Mouse (Mus musculus) forebrain, embryonic 12.5 days (tissue): ENCODE measurements around the gene Ppp1r37. TPM values are rescaled to one million over a fixed set of nuclear protein-coding genes. Genes with fewer than 3 reads are reported as not detected.
A peak's percentile ranks its signal among the peaks of the same experiment; 100 is the strongest.

Source experiments
- ATAC-seq: fragments of 200-750 bp; cut with Nextera tagmentation; 2 replicates; pipeline ENCODE4 v1.8.0; 2017; ENCODE audit warnings: moderate TSS enrichment; ENCODE audit not compliant: low FRiP score
- H3K27ac ChIP-seq: fragments of 300-500 bp; sonication (generic); 2 replicates; pipeline ENCODE4 v1.5.1; 2016; ENCODE audit warnings: mild to moderate bottlenecking
- H3K27me3 ChIP-seq: fragments of 300-500 bp; sonication (generic); 2 replicates; pipeline ENCODE4 v1.6.1; 2016; ENCODE audit warnings: mild to moderate bottlenecking
- H3K36me3 ChIP-seq: fragments of 300-500 bp; sonication (generic); replicated peaks from 2 replicates; pipeline ENCODE4 v1.6.1; 2016; ENCODE audit warnings: mild to moderate bottlenecking
- H3K4me1 ChIP-seq: fragments of 300-500 bp; sonication (generic); 2 replicates; pipeline ENCODE4 v1.6.1; 2016
- H3K4me2 ChIP-seq: fragments of 300-500 bp; sonication (generic); 2 replicates; pipeline ENCODE4 v1.6.1; 2016; ENCODE audit warnings: mild to moderate bottlenecking, moderate library complexity
- H3K4me3 ChIP-seq: fragments of 300-500 bp; sonication (generic); replicated peaks from 2 replicates; pipeline ENCODE4 v1.5.1; 2016; ENCODE audit warnings: mild to moderate bottlenecking
- H3K9ac ChIP-seq: fragments of 300-500 bp; sonication (generic); 2 replicates; pipeline ENCODE4 v1.6.1; 2016; ENCODE audit warnings: mild to moderate bottlenecking
- H3K9me3 ChIP-seq: fragments of 300-500 bp; sonication (generic); 2 replicates; pipeline ENCODE4 v1.6.1; 2016
- WGBS: fragments of 180-500 bp; shearing (Covaris S2); methylation state at CpG from one replicate; pipeline ENCODE4 v1.1.7; 2016; 5-methylcytosine and 5-hydroxymethylcytosine counted together
- polyA plus RNA-seq: library from polyadenylated mRNA; unstranded; fragments of >200 nt; fragmentation: Nextera tagmentation; extraction: Ambion mirVana; gene quantifications from 2 replicates; pipeline ENCODE4 v1.2.1, GENCODE M21; 2016

Gene Ppp1r37
- polyA plus RNA-seq, 1 experiment from 2014 or later = 35.4 TPM

DNA sequence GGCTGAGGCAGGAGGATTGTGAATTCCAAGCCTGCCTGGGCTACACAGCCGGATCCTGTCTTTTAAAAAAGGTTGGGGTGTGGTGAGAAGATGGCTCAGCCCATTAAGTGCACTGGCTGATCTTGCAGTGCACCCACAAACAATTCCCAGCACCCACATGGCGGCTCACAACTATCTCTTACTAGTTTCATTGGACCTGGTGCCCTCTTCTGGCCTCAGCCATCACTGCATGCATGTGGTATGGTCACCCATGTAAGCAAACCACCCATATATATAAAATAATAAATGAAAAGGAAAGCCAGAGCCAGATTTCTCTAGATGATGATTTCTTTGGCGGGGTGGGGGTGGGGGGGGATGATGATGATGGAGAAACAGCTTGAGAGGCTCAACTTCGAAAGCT, 1.6 kb upstream of the Ppp1r37 start:
- H3K4me3 ChIP-seq = no peak overlapping the region
- ATAC-seq = no peak
- peaks cover 38% of the 10 kb centered on the region for H3K36me3 ChIP-seq
- H3K4me1 ChIP-seq = peaks cover 30% of the 10 kb centered on the region
- H3K27me3 ChIP-seq = no peaks in the 10 kb centered on the region
- H3K4me2 ChIP-seq = no peak overlapping the region
- 90% methylated on average over 4 of the region's 4 CpGs for WGBS
- no peak overlapping the region for H3K9ac ChIP-seq
- H3K27ac ChIP-seq = no peak overlapping the region
- H3K9me3 ChIP-seq = peaks cover 6% of the 10 kb centered on the region; the same call in 1 of the 2 replicates

- Histone ChIP-seq H3K4me1 (peaks cover 36% of the 10 kb centered on the region), H3K27me3 (no peaks in the 10 kb centered on the region), H3K4me3 (no peak overlapping the region), H3K9ac (no peak overlapping the region), H3K36me3 (peaks cover 32% of the 10 kb centered on the region), H3K4me2 (0 out of 2 replicates have a peak overlapping the region, but pooled peaks have one; percentile 99), H3K9me3 (peaks cover 6% of the 10 kb centered on the region; the same call in 1 of the 2 replicates), H3K27ac (no peak overlapping the region)
- no peak for ATAC-seq
- 83% methylated on average over 3 of the region's 3 CpGs for WGBS
These were observed 1.0 kb upstream of the Ppp1r37 start for GRCm38 (mm10) chr7:19563884-19564283.

GRCm38 (mm10) chr7:19561765-19562642, 872 bp downstream of the Ppp1r37 start:
- peaks cover 32% of the 10 kb centered on the region for H3K36me3 ChIP-seq
- under 1% methylated on average over 101 of the region's 102 CpGs for WGBS
- no peaks in the 10 kb centered on the region for H3K27me3 ChIP-seq
- peak; percentile 90 for ATAC-seq
- H3K27ac ChIP-seq = peak overlapping the region; percentile 92
- H3K4me2 ChIP-seq = peak overlapping the region; percentile 99
- peaks cover 46% of the 10 kb centered on the region for H3K4me1 ChIP-seq
- peak overlapping the region; percentile 98 for H3K4me3 ChIP-seq
- H3K9ac ChIP-seq = peak overlapping the region; percentile 96
- peaks cover 6% of the 10 kb centered on the region; the same call in 1 of the 2 replicates for H3K9me3 ChIP-seq

DNA sequence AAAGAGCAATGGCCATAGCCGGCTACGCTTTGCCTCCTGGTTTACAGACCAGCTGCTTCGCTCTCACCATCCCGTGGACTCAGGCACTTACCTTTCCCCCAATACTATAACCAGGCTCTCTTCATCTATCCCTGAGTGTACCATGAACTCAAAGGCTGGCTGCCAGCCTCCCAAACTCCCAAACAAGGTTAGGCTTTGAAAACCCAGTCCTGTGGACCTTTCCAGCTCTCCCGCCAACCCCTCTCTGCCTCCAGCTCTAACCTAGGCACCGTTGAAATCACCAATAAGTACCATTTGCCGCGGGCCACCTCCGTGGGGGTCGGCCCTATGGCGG, 1.5 kb downstream of the Ppp1r37 start:
- H3K36me3 ChIP-seq = peaks cover 33% of the 10 kb centered on the region
- peak overlapping the region; percentile 98 for H3K4me3 ChIP-seq
- H3K4me1 ChIP-seq = peaks cover 46% of the 10 kb centered on the region
- no peak for ATAC-seq
- peak overlapping the region; percentile 92 for H3K27ac ChIP-seq
- H3K9ac ChIP-seq = peak overlapping the region; percentile 96
- no peaks in the 10 kb centered on the region for H3K27me3 ChIP-seq
- H3K4me2 ChIP-seq = peak overlapping the region; percentile 99
- under 1% methylated on average over 11 of the region's 11 CpGs for WGBS
- peaks cover 6% of the 10 kb centered on the region; the same call in 1 of the 2 replicates for H3K9me3 ChIP-seq

GRCm38 (mm10) chr7:19560491-19561260, 2.2 kb downstream of the Ppp1r37 start:
- H3K4me1 ChIP-seq = peaks cover 48% of the 10 kb centered on the region
- H3K9me3 ChIP-seq = peaks cover 6% of the 10 kb centered on the region; the same call in 1 of the 2 replicates
- no peaks in the 10 kb centered on the region for H3K27me3 ChIP-seq
- H3K27ac ChIP-seq = no peak overlapping the region
- peak overlapping the region; percentile 99 for H3K4me2 ChIP-seq
- 23% methylated on average over 11 of the region's 11 CpGs for WGBS
- peak overlapping the region; percentile 98 for H3K4me3 ChIP-seq
- no peak for ATAC-seq
- peaks cover 32% of the 10 kb centered on the region for H3K36me3 ChIP-seq
- peak overlapping the region; percentile 96 for H3K9ac ChIP-seq

DNA sequence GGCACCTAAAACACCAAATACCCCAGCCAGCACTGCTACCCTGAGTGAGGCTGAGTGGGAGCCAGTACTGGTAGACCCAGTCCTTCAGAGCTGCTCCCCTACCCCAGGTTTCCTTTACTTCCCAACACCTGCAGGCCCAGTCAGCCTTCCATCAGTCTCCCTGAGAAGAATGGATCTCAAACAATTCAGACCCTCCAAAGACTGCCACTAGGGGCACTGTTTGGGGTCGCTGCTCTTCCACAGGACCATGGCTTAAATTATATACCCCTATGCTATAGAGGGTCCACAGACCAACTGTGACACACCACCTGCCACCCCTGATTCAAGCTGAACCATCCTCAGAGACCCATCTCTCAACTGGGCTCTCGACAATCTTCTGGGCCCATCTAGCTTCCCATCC, 3.9 kb downstream of the Ppp1r37 start:
- Histone ChIP-seq H3K27ac (no peak overlapping the region), H3K4me1 (peaks cover 48% of the 10 kb centered on the region)
- 39% methylated on average over 2 of the region's 2 CpGs for WGBS

DNA sequence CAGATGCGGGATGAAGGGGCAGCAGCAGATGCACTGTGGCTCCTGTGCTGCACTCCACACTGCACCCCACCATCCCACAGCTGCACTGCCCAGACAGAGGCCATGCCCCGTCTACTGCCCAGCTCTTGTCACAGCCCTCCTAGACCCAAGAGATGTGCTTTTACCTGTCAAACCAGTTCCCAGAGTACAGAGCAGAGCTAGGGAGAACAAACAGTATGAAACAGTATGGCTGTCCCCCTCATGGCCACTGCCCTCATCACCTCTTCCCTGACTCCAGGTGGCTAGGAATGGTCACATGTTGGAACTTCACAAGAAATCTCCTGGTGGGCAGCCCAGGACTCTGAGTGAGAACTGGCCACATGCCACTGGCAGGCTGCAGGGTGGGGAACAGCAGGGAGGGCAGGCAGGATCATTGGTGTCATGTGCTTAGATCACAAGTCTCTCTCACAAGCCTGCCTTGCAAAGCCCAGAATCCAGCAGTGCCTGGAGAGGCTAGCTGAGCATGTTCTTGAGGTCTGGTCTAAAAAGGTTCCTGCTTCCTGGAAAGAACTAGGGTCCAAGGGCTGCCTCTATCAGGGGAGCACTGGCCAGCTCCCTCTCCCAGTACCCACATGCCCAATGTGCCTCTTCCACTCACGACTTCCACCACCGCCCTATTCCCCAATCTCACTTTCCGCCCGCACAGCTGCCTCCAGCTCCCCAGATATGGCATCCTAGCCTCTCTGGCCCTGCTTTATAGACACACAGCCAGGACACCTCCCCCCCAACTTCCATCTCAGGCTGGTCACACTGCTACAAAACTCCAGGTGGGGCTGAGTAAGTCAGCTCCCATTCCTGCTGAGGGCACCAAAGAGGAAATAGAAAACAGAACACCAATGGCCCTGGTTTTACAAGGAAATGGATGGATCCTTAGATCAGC, 4.6 kb downstream of the Ppp1r37 start:
- peaks cover 42% of the 10 kb centered on the region for H3K4me1 ChIP-seq
- 93% methylated on average over 6 of the region's 6 CpGs for WGBS
- H3K9ac ChIP-seq = peak overlapping the region; percentile 44; the same call in 1 of the 2 replicates
- peaks cover 31% of the 10 kb centered on the region for H3K36me3 ChIP-seq
- ATAC-seq = no peak
- H3K27ac ChIP-seq = no peak overlapping the region
- peak overlapping the region; percentile 10; the same call in 1 of the 2 replicates for H3K4me2 ChIP-seq
- H3K4me3 ChIP-seq = no peak overlapping the region
- no peaks in the 10 kb centered on the region for H3K9me3 ChIP-seq
- H3K27me3 ChIP-seq = no peaks in the 10 kb centered on the region

More for the DNA sequence above, 3.9 kb downstream of the Ppp1r37 start:
- ATAC-seq = no peak
- Histone ChIP-seq H3K9me3 (no peaks in the 10 kb centered on the region), H3K27me3 (no peaks in the 10 kb centered on the region), H3K36me3 (peaks cover 24% of the 10 kb centered on the region), H3K4me3 (no peak overlapping the region), H3K4me2 (peak overlapping the region; percentile 99; the same call in 1 of the 2 replicates), H3K9ac (0 out of 2 replicates have a peak overlapping the region, but pooled peaks have one; percentile 44)

DNA sequence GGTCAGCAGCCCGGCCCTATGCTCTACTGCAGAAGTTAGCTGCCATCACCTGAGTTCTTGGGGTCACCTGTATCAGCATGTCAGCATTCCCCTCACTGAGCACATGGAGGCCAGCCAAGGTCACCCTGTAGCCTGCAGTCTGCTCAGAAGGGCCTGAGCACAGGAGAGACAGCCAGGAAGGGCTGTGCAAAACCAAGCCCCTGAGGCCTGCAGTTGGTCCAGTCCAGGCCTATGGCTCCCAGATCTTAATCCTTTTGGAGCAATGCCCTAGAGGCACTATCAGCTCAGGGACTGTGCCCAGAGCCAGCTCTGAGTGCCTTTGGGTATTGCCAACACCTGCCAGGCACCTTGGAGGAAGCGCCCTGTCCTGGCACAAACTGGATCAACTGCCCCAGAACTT, 5.8 kb downstream of the Ppp1r37 start:
- H3K4me2 ChIP-seq = no peak overlapping the region

GRCm38 (mm10) chr7:19554168-19554567, 8.7 kb downstream of the Ppp1r37 start:
- no peaks in the 10 kb centered on the region for H3K27me3 ChIP-seq
- no peak for ATAC-seq
- 89% methylated on average over 1 of the region's 1 CpGs for WGBS
- no peak overlapping the region for H3K27ac ChIP-seq
- no peak overlapping the region for H3K9ac ChIP-seq
- H3K4me1 ChIP-seq = peaks cover 18% of the 10 kb centered on the region
- H3K4me3 ChIP-seq = no peak overlapping the region
- H3K4me2 ChIP-seq = no peak overlapping the region
- no peaks in the 10 kb centered on the region for H3K9me3 ChIP-seq
- peaks cover 40% of the 10 kb centered on the region for H3K36me3 ChIP-seq

More for the DNA sequence above, 5.8 kb downstream of the Ppp1r37 start:
- H3K27ac ChIP-seq = no peak overlapping the region
- H3K4me3 ChIP-seq = no peak overlapping the region
- 97% methylated on average over 2 of the region's 2 CpGs for WGBS
- peaks cover 40% of the 10 kb centered on the region for H3K36me3 ChIP-seq
- no peaks in the 10 kb centered on the region for H3K27me3 ChIP-seq
- no peak overlapping the region for H3K9ac ChIP-seq
- no peak for ATAC-seq
- no peaks in the 10 kb centered on the region for H3K9me3 ChIP-seq
- H3K4me1 ChIP-seq = peaks cover 42% of the 10 kb centered on the region

- no peak overlapping the region for H3K27ac ChIP-seq
- peaks cover 12% of the 10 kb centered on the region; the same call in 1 of the 2 replicates for H3K4me1 ChIP-seq
- no peak for ATAC-seq
- H3K36me3 ChIP-seq = peaks cover 32% of the 10 kb centered on the region
- WGBS = 85% methylated on average over 2 of the region's 2 CpGs
- no peak overlapping the region for H3K4me2 ChIP-seq
- H3K9ac ChIP-seq = no peak overlapping the region
- H3K9me3 ChIP-seq = no peaks in the 10 kb centered on the region
- H3K4me3 ChIP-seq = no peak overlapping the region
- H3K27me3 ChIP-seq = no peaks in the 10 kb centered on the region
These were observed 10.4 kb downstream of the Ppp1r37 start for GRCm38 (mm10) chr7:19552443-19552842.

GRCm38 (mm10) chr7:19551634-19552033, 11.2 kb downstream of the Ppp1r37 start:
- H3K36me3 ChIP-seq = peaks cover 31% of the 10 kb centered on the region
- no peak for ATAC-seq

More at GRCm38 (mm10) chr7:19551634-19552033, 11.2 kb downstream of the Ppp1r37 start:
- Histone ChIP-seq H3K4me1 (peaks cover 12% of the 10 kb centered on the region; the same call in 1 of the 2 replicates), H3K9me3 (no peaks in the 10 kb centered on the region), H3K9ac (no peak overlapping the region), H3K27me3 (no peaks in the 10 kb centered on the region), H3K4me2 (no peak overlapping the region), H3K4me3 (no peak overlapping the region), H3K27ac (no peak overlapping the region)
- WGBS = 93% methylated on average over 5 of the region's 5 CpGs
